Mouse (Mus musculus): ENCODE results near the gene Htt.

Gene Htt

DNA sequence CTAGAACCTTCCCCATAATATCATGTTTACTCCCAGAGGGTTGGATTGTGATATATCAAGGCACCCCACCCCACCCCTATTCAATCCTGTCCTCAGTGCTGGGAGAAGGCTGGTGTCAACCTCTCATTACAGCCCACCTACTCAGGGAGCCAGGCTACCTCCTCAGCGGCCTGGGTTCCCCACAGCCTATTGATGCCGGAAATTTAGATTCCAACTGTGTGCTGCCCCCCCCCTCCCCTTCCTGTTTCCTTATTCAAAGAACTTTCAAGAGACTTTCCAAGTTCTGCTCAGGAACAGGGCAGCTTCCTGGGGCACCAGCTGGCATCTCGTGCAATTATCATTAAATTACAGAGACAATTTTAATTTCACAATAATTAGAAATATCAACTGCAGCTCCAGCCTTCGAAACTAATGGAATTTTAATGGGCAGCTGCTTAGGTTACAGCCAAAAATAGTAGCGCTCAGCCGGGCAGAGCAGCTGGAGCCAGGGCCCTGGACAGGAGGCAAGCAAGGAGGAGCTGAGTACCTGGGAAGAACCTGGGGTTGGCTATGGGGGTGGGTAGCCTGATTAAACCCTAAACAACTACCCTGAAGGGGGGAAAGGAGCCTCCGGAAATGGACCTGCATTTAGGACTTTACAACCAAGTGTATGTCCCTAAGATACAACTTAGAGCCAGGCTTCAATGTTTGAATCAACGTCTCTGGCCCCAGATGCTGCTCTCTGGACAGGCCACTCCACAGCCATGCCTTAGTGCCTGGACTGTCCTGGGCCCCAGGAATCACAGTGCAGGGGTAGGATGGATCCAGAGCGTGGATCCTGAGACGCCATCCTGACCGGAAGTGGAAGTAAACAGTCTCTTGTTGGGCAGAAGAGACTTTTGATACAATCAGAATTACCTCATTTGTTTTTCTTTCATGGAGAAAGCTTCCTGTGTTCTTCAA is 170.2 kb downstream of the Htt start:
- DNase-seq = no peak

DNA sequence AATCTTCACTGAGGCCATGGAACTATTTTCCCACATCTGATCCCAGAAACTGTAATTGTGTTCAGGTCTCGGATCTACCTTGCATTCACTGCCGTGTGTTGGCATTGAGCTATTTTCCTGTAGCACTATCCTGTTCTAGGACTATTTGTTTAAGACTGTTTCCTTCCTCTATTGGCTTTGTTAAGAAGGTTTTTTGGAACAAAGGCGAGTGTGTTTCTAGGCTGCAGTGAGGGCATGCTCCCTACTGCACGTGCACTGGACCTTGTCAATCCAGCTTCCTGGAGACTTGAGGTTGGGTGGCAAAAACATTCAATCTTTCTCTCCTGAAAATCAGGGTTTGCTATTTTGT is 170.9 kb downstream of the Htt start:
- no peak for DNase-seq

DNA sequence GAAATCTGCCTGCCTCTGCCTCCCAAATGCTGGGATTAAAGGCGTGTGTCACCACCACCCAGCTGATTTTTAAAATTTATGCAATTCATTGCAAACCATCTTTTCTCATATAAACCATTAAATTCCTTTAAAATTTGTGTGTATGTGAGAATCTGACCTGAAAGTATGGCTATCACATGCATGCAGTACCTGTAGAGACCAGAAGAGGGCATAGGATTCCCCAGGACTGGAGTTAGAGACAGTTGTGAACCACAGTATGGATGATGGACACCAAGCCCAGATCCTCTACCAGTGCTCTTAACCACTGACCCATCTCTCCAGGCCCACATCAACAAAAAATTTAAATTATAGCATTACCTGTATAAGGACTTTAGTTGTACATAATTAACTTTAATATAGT is 171.9 kb downstream of the Htt start:
- no peak for DNase-seq

DNA sequence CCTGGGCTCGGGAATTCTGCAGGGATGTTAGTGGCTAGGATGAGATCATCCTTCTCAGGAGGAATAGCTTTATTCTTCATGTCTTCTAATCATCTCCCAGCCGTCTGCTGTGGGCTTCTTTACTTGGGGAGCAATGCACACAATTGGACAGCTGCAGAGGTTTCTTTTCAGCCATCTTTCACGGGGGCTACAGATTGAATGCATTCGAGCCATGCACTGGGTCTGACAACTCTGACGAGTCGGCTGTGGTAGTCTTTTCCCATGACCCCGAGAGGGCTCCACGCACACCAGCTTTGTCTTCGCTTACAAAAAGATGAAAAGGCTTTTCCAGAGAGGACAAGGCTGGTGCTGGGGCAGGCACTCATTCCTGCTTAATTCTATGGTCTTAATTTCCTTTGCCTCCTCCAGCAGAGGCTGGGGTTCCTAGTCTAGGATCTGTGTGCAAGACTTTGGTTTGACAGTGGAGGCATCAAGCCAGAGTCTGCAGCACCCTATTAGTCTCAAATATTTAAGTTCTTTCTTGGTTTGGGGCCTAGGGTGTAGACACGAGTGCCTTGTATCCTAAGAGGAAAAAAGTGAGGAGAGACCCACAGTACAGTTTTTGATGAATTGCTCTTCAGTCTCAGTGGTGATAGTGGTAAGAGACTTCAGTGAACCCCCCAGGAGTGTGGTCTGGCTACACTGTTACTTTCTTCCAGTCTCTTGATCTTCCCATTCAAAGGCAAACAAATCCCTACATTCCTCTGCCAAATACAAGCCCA is 180.3 kb downstream of the Htt start:
- DNase-seq = no peak

DNA sequence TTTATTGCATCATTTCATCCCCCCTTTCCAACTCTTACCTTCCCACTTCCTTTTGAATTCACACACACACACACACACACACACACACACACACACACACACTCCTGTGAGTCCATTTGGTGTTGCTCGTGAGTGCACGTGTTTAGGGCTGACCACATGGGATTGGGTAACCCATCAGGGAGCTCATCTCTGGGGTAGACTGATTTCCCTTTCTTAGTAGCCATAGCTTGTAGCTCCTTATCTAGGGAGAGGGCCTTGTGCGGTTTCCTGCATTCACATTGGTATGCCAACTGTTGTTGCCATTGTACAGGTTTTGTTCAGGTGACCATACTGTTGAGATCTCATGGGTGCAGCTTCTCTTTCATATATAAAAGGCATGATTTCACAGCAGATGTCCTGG is 181.9 kb downstream of the Htt start:
- no peak for DNase-seq

DNA sequence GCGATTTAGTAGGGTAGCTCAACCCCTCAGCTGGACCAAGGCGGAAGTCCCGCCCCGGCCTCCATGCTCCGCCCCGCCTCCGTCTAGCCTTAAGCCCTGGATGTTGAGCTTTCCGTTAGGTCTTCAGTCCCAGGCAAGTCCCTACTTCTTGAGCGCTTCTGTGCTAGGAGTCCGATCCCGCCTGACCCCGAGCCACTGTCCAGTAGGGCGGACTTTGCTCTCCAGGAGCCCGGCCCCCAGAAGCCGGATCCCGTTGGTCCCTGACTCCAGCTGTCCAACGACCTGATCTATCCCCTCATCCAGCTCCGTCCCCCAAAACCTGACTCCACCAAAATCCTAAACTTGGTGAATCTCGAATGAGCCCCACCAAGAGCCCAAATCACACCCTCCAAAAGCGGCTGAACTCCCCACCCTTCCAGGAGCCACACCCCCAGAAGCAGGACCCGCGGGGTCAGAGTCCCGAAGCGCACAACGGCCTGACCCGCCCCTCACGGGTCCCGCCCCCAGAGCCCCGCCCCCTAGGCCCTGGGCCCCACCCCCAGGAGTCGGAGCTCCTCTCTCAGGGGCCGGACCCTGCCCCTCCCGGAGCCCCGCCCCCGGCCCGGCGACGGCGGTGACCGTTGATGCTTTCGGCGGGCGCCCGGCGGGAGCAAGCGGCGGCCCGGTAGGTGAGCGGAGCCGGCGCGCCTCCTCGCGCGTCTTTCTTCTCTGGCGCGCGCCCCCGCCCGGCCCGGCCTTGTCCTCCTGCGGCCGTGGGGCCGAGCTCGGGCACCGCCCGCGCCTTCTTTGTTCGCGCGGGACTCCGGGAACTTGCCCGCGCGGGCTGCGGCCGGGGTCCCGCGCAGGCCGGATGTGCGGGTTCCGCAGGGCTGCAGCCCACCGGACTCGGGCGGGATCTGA is 187.6 kb downstream of the Htt start, which contains the start of gene Rgs12:
Rgs12 (plus strand) TSS at position 585 of the 900 bp plus-strand sequence.
- peak; percentile 46 for DNase-seq

DNA sequence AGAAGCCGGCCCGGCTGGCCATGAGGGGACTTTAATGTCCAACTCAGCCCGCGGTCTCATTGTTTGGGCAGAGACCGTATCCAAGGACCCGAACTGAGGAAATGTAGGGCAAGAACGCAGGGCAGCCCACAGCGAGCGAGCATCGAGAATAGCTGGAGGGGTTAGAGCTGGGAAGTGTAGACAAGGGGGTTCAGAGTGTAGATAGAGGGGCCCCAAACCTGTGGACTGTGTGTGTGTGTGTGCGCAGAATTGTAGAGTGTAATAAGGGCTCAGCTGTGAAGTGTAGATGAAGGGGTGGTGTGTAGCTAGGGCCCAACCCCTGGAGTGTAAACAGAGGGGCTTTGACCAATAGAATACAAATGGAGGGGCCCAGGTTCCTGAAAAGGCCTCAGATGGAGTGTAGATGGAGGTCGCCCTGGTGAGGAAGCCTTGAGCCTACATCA is 188.2 kb downstream of the Htt start:
- no peak for DNase-seq

DNA sequence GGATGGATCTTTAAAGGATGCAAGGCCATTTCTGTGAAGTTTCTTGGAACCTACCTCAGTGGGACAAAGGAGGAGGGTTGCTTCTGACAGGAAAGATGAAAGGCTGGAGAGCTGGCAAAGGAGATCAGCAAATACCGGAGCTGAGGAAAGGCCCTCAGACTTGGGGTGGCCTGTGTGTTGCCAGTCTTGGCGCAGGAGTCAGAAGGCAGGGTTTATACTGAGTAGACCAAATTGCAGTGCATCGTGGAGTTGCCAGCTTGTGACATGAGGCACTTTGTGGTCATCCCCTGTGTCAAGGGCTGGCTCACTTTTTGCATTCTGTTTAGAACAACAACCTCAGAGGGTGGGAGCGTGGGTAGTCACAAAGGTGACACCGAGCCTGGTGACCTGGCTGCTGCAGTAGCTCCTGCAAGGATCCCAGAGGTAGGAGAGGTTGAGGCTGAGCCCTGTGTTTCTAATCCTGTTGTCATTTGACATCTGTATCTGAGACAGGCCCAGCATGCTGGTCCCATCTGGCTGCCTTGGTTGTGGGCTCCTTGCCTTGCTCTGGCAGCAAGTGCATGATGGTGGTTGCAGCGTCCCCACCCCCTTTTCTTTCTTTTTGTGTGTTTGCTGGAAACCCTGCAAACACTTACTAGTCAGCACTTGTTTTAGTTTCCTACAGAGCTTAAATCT is 189.1 kb downstream of the Htt start:
- DNase-seq = no peak

DNA sequence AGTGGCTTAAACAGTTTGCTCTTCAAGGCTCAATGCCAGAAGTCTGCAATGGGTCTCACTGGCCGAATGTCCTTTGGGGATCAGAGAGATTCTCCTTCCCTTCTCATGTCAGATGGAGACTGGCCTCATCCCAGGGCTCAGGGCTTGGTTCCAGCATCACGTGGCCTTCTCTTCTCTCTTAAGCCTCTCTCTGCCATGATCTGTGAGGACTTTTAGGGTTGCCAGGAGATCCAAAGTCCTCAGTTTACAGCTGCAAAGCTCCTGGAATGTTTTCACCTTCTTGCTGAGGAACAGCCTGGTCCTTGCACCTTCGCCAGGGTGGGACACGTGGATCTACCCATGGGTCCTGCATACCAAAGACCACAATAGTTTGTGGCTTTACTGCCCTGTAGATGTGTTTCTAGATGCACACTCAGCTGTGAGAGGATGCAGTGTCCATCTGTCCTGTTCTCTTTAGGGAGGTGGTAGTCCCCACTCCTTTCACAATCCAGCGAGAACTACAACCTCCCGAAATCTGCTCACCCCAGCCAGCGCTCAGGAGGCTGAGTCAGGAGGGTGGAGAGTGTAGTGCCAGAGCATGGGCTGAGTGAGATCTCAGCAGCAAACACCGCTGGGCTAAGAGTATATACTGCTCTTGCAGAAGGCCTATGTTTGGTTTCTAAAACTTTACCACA is 189.8 kb downstream of the Htt start:
- DNase-seq = no peak

DNA sequence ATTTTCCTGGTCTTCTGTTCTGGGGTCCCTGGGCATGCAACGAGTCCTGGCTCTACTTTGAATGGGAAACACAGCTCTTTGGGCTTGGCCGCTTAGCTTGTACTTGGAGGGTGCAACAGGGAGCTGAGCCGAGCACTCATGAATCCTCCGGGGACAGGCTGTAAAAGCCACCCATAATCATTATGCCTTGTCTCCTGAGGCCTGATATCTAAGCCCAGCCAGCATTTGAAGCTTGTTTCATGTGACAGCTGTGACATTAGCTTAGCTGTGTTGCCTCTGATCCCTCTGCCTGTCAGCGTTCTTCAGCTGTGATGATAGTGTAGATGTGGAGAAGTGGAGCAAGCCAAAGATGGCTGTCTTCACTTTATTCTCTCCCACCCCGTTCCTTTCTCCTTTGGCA is 193.0 kb downstream of the Htt start:
- no peak for DNase-seq

DNA sequence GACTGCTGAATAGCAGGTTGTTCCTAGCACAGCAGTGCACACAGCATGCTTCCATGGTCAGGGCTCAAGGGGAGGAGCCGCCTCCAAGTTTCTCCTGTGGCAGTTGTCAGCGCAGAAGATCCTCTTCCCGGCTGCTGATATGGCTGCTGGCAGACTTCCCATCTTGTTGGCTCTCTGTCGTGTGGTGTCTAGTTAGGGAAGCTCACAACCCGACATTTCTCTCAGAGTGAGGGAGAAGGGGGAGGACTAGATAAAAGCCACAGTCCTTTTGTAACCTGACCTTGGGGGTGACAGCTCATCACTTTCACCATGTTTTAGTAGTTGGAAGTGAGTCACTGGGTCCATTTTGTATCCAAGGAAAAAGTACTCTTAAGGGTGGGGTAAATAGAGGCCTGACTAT is 194.1 kb downstream of the Htt start:
- DNase-seq = no peak

DNA sequence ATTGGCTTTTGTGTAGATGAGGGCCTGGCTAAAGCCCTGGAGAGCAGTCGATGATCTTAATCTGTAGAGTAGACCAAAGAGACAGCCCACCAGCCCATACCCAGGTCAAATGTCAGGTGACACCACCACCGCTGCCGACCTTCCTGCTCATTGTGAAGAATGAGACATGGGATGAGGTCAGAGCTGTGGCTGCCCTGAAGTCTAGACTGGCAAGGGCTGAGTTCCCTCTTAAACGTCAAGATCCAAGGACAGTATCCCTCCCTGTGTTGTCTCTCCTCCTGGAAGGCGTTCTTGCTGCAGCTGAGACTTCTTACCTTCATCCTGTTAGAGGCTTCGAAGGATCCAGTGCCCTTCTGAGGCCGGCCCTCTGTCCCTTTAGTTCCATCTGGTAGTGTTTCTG is 194.6 kb downstream of the Htt start:
- no peak for DNase-seq

DNA sequence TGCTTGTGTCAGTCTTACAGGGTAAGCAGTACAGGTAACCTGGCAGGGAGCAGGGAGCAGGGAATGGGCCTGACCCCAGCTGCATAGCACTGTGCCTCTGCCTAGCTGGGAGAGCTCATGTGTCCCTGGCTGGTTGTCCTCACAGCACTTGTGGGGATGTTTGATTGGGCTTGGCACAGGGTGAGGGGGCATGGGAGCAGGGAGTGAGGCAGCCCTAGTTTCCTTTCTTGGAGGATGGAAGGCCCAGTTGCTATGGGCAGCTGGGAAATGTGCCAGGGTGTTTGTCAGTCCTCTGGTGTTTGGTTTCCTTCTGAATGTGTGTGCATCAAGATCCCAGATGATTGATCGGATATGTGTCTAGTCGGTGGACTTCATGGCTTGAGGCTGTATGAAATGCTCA is 195.5 kb downstream of the Htt start:
- DNase-seq = peak; percentile 31

DNA sequence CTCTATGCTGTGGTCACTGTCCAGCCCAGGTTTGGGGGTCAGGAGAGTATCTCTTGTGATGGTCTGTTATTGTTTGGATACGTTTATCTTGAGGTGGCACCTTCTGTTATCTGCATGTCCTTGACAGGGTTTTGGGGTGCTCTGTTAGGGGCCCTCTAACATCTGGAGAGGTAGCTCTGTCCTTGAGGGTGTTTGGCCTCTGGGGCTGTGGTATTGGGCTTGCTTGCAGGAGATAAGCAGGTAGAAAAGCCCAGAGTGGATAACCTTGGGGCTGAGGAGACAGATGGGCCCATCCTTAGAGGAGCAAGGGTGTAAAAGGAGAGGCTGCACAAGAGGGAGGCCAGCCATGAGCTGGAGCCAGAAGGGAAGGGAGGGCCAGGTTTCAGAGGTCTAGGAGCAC is 198.5 kb downstream of the Htt start:
- DNase-seq = no peak

All from right cerebral cortex, adult 18-20 months (tissue).